In genomic region chr10:93834394-93834745, GRCm38 (mm10) we compare ENCODE assay signal across 9 mouse cellular contexts. TPM values are rescaled to one million over a fixed set of nuclear protein-coding genes. Genes with fewer than 3 reads are reported as not detected.
DNase-seq lines count a peak whose midpoint lies in the region; ATAC-seq and TF ChIP-seq lines count a peak whose summit lies in the region.
"Had no signal": no experiment of that assay in that cellular context is flagged by ENCODE, and none has a peak within 500 bp of the region (broad histone marks: within the 10 kb centered on the region; RNA-seq: fewer than 3 reads in every experiment).

No protein-coding gene starts in this region.

- WGBS in limb, embryonic 14.5 days = 5% methylated on average over 13 of the region's 13 CpGs
- WGBS in stomach, embryonic 15.5 days = 5% methylated on average over 13 of the region's 13 CpGs

- peaks cover 8% of the 10 kb centered on the region for H3K9me3 ChIP-seq in erythroblast, embryonic 14.5 days (ENCODE audit: control insufficient read depth, low read length)
- no peaks in the 10 kb centered on the region for H3K9me3 ChIP-seq in limb, embryonic 14.5 days (ENCODE audit: control insufficient read depth, low read length)
- H3K9me3 ChIP-seq in stomach, embryonic 15.5 days = no peaks in the 10 kb centered on the region

- DNase-seq in retina, embryonic 14.5 days (ENCODE audit: low spot score) = peak; percentile 15
- DNase-seq in retina, postnatal 1 day = no peak
- no peak for DNase-seq in limb, embryonic 14.5 days (ENCODE audit: low spot score)
- no peak for DNase-seq in right cerebral cortex, postnatal 25 days
- no peak for DNase-seq in cerebellum, adult 11-12 months

- peak overlapping the region; percentile 43 for H3K9ac ChIP-seq in limb, embryonic 14.5 days (ENCODE audit: low read depth, low read length, severe bottlenecking)
- H3K9ac ChIP-seq in stomach, embryonic 15.5 days = no peak overlapping the region

- H3K27ac ChIP-seq in limb, embryonic 14.5 days (replicated peaks; ENCODE audit: low read depth, low read length) = no peak overlapping the region
- no peak overlapping the region for H3K27ac ChIP-seq in stomach, embryonic 15.5 days

- H3K4me3 ChIP-seq in erythroblast, embryonic 14.5 days (replicated peaks) = peak overlapping the region; percentile 62
- peak overlapping the region; percentile 65 for H3K4me3 ChIP-seq in limb, embryonic 14.5 days (replicated peaks; ENCODE audit: low read length)
- H3K4me3 ChIP-seq in stomach, embryonic 15.5 days (replicated peaks) = peak overlapping the region; percentile 63

- peaks cover 76% of the 10 kb centered on the region for H3K27me3 ChIP-seq in erythroblast, embryonic 14.5 days (ENCODE audit: control insufficient read depth)
- H3K27me3 ChIP-seq in limb, embryonic 14.5 days (ENCODE audit: control insufficient read depth, insufficient read depth, low read length) = peaks cover 67% of the 10 kb centered on the region
- H3K27me3 ChIP-seq in stomach, embryonic 15.5 days (replicated peaks) = peaks cover 37% of the 10 kb centered on the region

- TF ChIP-seq POLR2A in limb, embryonic 14.5 days (IDR thresholded peaks at IDR 0.05; ENCODE audit: borderline replicate concordance, extremely low read depth, insufficient read depth, insufficient read length) = no peak

- no peaks in the 10 kb centered on the region for H3K36me3 ChIP-seq in erythroblast, embryonic 14.5 days (ENCODE audit: control insufficient read depth)
- H3K36me3 ChIP-seq in limb, embryonic 14.5 days (ENCODE audit: control insufficient read depth, insufficient read depth, low read length) = no peaks in the 10 kb centered on the region
- no peaks in the 10 kb centered on the region for H3K36me3 ChIP-seq in stomach, embryonic 15.5 days

- peaks cover 13% of the 10 kb centered on the region for H3K4me1 ChIP-seq in erythroblast, embryonic 14.5 days (ENCODE audit: control insufficient read depth)
- peaks cover 12% of the 10 kb centered on the region for H3K4me1 ChIP-seq in limb, embryonic 14.5 days (ENCODE audit: control insufficient read depth, insufficient read depth, low read length)
- H3K4me1 ChIP-seq in stomach, embryonic 15.5 days = peaks cover 16% of the 10 kb centered on the region

- no peak for ATAC-seq in erythroblast, adult 5-6 weeks (replicated peaks; ENCODE audit: low FRiP score, poor library complexity, severe bottlenecking)
- ATAC-seq in limb, embryonic 14.5 days (ENCODE audit: low FRiP score, low read depth) = no peak
- ATAC-seq in stomach, embryonic 15.5 days (ENCODE audit: insufficient read depth, low FRiP score, low read depth) = no peak

- H3K4me2 ChIP-seq in limb, embryonic 14.5 days (replicated peaks; ENCODE audit: low read depth, low read length, severe bottlenecking) = peak overlapping the region; percentile 99
- peak overlapping the region; percentile 99 for H3K4me2 ChIP-seq in stomach, embryonic 15.5 days

RNA-seq across cellular contexts. Expression of gene Usp44, which starts 3.0 kb away (rescaled TPM):
- polyA plus RNA-seq in erythroblast, embryonic 14.5 days (2012) = not detected in 2 replicates
- not detected in 2 replicates for total RNA-seq in erythroblast, adult 5-6 weeks (2015; ENCODE audit: low replicate concordance)
- total RNA-seq in erythroblast, adult 5-6 weeks (2017; ENCODE audit: low replicate concordance) = 0.28 TPM in 1 of 2 replicates, not detected in the other
- 0.70 and 0.88 TPM in 2 replicates for polyA plus RNA-seq in limb, embryonic 14.5 days (2012; rRNA removed)
- 0.70 and 1.1 TPM in 2 replicates for polyA plus RNA-seq in limb, embryonic 14.5 days (2014; fragmentation: Nextera tagmentation; extraction: Ambion mirVana)
- 0.31 and 0.59 TPM in 2 replicates for polyA plus RNA-seq in stomach, embryonic 15.5 days (2015; fragmentation: Nextera tagmentation; extraction: Ambion mirVana)
- total RNA-seq: layer of hippocampus, postnatal 14 days had no signal
